Mouse (Mus musculus) MEL (cell line): ENCODE results near the gene Rab14. TPM values are rescaled to one million over a fixed set of nuclear protein-coding genes. Genes with fewer than 3 reads are reported as not detected.

Experiments used
- DNase-seq: peaks from one replicate; pipeline ENCODE4 v3.0.0; 2011; ENCODE audit warnings: low read depth, low spot score
- H3K27ac ChIP-seq: 2 replicates; pipeline ENCODE4 v1.5.1; 2012; ENCODE audit warnings: low read depth, mild to moderate bottlenecking, control low read depth, low read length, moderate library complexity; ENCODE audit not compliant: control insufficient read depth
- H3K27me3 ChIP-seq, 2 experiments: fragments of 150-350 bp in 1 of 2; sonication (generic) in 1 of 2; 2 replicates each; pipeline ENCODE4 v1.6.1; 2012; ENCODE audit warnings: low read length in 2 of 2, mild to moderate bottlenecking in 2 of 2, improper control_type of control experiment in 1 of 2, moderate library complexity in 1 of 2; ENCODE audit not compliant: insufficient read depth in 2 of 2, control insufficient read depth in 1 of 2
- H3K36me3 ChIP-seq, 2 experiments: 2 replicates each; pipeline ENCODE4 v1.6.1; 2012 to 2014; ENCODE audit warnings: low read length in 2 of 2, improper control_type of control experiment in 1 of 2, inconsistent platforms in 1 of 2, mild to moderate bottlenecking in 1 of 2; ENCODE audit not compliant: insufficient read depth in 2 of 2, control insufficient read depth in 1 of 2
- H3K4me1 ChIP-seq, 2 experiments: fragments of 150-350 bp in 1 of 2; sonication (generic) in 1 of 2; 2 replicates each; pipeline ENCODE4 v1.6.1; 2012; ENCODE audit warnings: low read length in 2 of 2, improper control_type of control experiment in 1 of 2, mild to moderate bottlenecking in 1 of 2; ENCODE audit not compliant: insufficient read depth in 2 of 2, control insufficient read depth in 1 of 2
- H3K4me3 ChIP-seq, 2 experiments: fragments of 150-350 bp in 1 of 2; sonication (generic) in 1 of 2; 2 replicates each; pipeline ENCODE4 v1.5.1; 2012; ENCODE audit warnings: low read depth in 2 of 2, low read length in 2 of 2, mild to moderate bottlenecking in 2 of 2, moderate library complexity in 2 of 2, control low read depth in 1 of 2, improper control_type of control experiment in 1 of 2; ENCODE audit not compliant: control insufficient read depth in 1 of 2, insufficient read depth in 1 of 2
- H3K79me2 ChIP-seq: 2 replicates; pipeline ENCODE4 v1.6.1; 2012; ENCODE audit warnings: mild to moderate bottlenecking, low read length, moderate library complexity; ENCODE audit not compliant: control insufficient read depth, poor library complexity, insufficient read depth
- H3K9ac ChIP-seq: 2 replicates; pipeline ENCODE4 v1.6.1; 2012; ENCODE audit warnings: low read depth, mild to moderate bottlenecking, control low read depth, low read length, moderate library complexity; ENCODE audit not compliant: control insufficient read depth, poor library complexity, severe bottlenecking
- H3K9me3 ChIP-seq: fragments of 150-350 bp; sonication (generic); replicated peaks from 2 replicates; pipeline ENCODE4 v1.6.1; 2012; ENCODE audit warnings: mild to moderate bottlenecking, low read length, improper control_type of control experiment, moderate library complexity; ENCODE audit not compliant: insufficient read depth
- BHLHE40 ChIP-seq: IDR thresholded peaks from 2 replicates; pipeline ENCODE4 v1.6.1; 2012; ENCODE audit warnings: low read depth, mild to moderate bottlenecking, inconsistent platforms, low read length, improper control_type of control experiment, borderline replicate concordance
- CTCF ChIP-seq, 3 experiments: IDR thresholded peaks in 2 of 3; conservative IDR thresholded peaks in 1 of 3; 2 replicates each; pipeline ENCODE4 v1.5.1; 2011 to 2012; ENCODE audit warnings: low read length in 3 of 3, low read depth in 2 of 3, mild to moderate bottlenecking in 2 of 3, improper control_type of control experiment in 1 of 3, inconsistent platforms in 1 of 3, mixed read lengths in 1 of 3, moderate library complexity in 1 of 3; ENCODE audit not compliant: control insufficient read depth in 1 of 3, insufficient read depth in 1 of 3, poor library complexity in 1 of 3, severe bottlenecking in 1 of 3
- ELF1 ChIP-seq: IDR thresholded peaks from 2 replicates; pipeline ENCODE4 v1.6.1; 2014; ENCODE audit warnings: low read depth, mild to moderate bottlenecking, inconsistent platforms, low read length, improper control_type of control experiment, moderate library complexity
- ETS1 ChIP-seq: IDR thresholded peaks from 2 replicates; pipeline ENCODE4 v1.6.1; 2012; ENCODE audit warnings: low read depth, mild to moderate bottlenecking, inconsistent platforms, low read length, improper control_type of control experiment, moderate library complexity
- GABPA ChIP-seq: IDR thresholded peaks from 2 replicates; pipeline ENCODE4 v1.6.1; 2012; ENCODE audit warnings: low read depth, mild to moderate bottlenecking, inconsistent platforms, low read length, improper control_type of control experiment, moderate library complexity
- GATA1 ChIP-seq: IDR thresholded peaks from 2 replicates; pipeline ENCODE4 v1.6.1; 2011; ENCODE audit warnings: low read depth, low read length, improper control_type of control experiment
- HCFC1 ChIP-seq: IDR thresholded peaks from 2 replicates; pipeline ENCODE4 v1.6.1; 2012; ENCODE audit warnings: low read depth, mild to moderate bottlenecking, inconsistent platforms, low read length, improper control_type of control experiment, moderate library complexity
- KAT2A ChIP-seq: conservative IDR thresholded peaks from 2 replicates; pipeline ENCODE4 v1.6.1; 2012; ENCODE audit warnings: low read depth, low read length, improper control_type of control experiment, inconsistent platforms
- MAFK ChIP-seq: IDR thresholded peaks from 2 replicates; pipeline ENCODE4 v1.6.1; 2011; ENCODE audit warnings: low read depth, mild to moderate bottlenecking, low read length, improper control_type of control experiment, borderline replicate concordance
- MAX ChIP-seq: IDR thresholded peaks from 2 replicates; pipeline ENCODE4 v1.6.1; 2011; ENCODE audit warnings: low read length, improper control_type of control experiment
- MAZ ChIP-seq: IDR thresholded peaks from 2 replicates; pipeline ENCODE4 v1.6.1; 2012; ENCODE audit warnings: low read depth, mild to moderate bottlenecking, inconsistent platforms, low read length, improper control_type of control experiment
- MXI1 ChIP-seq: IDR thresholded peaks from 2 replicates; pipeline ENCODE4 v1.6.1; 2011; ENCODE audit warnings: mild to moderate bottlenecking, low read depth, low read length, improper control_type of control experiment
- MYC ChIP-seq: IDR thresholded peaks from 2 replicates; pipeline ENCODE4 v1.6.1; 2011; ENCODE audit warnings: low read depth, mild to moderate bottlenecking, low read length, improper control_type of control experiment, moderate library complexity
- NELFE ChIP-seq: IDR thresholded peaks from 2 replicates; pipeline ENCODE4 v1.6.1; 2011; ENCODE audit warnings: low read depth, low read length, improper control_type of control experiment
- POLR2AphosphoS5 ChIP-seq: IDR thresholded peaks from 2 replicates; pipeline ENCODE4 v1.6.1; 2012; ENCODE audit warnings: low read depth, borderline replicate concordance, mild to moderate bottlenecking, inconsistent platforms, low read length, moderate library complexity, mixed read lengths
- RAD21 ChIP-seq: IDR thresholded peaks from 2 replicates; pipeline ENCODE4 v1.6.1; 2011; ENCODE audit warnings: mild to moderate bottlenecking, low read depth, low read length, improper control_type of control experiment
- SMC3 ChIP-seq: IDR thresholded peaks from 2 replicates; pipeline ENCODE4 v1.6.1; 2011; ENCODE audit warnings: low read depth, low read length, improper control_type of control experiment
- TCF12 ChIP-seq: IDR thresholded peaks from 2 replicates; pipeline ENCODE4 v1.6.1; 2014; ENCODE audit warnings: low read depth, mild to moderate bottlenecking, inconsistent platforms, low read length, improper control_type of control experiment, moderate library complexity
- USF1 ChIP-seq: IDR thresholded peaks from 2 replicates; pipeline ENCODE4 v1.6.1; 2014; ENCODE audit warnings: low read depth, mild to moderate bottlenecking, inconsistent platforms, low read length, improper control_type of control experiment, moderate library complexity
- USF2 ChIP-seq, 2 experiments: IDR thresholded peaks; 2 replicates each; pipeline ENCODE4 v1.6.1; 2011 to 2012; ENCODE audit warnings: improper control_type of control experiment in 2 of 2, low read length in 2 of 2, borderline replicate concordance in 1 of 2, inconsistent platforms in 1 of 2, low read depth in 1 of 2, mild to moderate bottlenecking in 1 of 2; ENCODE audit not compliant: insufficient read depth in 1 of 2
- ZC3H11A ChIP-seq: IDR thresholded peaks from 2 replicates; pipeline ENCODE4 v1.6.1; 2012; ENCODE audit warnings: low read depth, mild to moderate bottlenecking, inconsistent platforms, low read length, improper control_type of control experiment
- ZMIZ1 ChIP-seq: IDR thresholded peaks from 2 replicates; pipeline ENCODE4 v1.6.1; 2012; ENCODE audit warnings: low read depth, mild to moderate bottlenecking, inconsistent platforms, low read length, improper control_type of control experiment, moderate library complexity
- ZNF384 ChIP-seq: IDR thresholded peaks from 2 replicates; pipeline ENCODE4 v1.6.1; 2012; ENCODE audit warnings: low read depth, mild to moderate bottlenecking, inconsistent platforms, low read length, improper control_type of control experiment
- polyA plus RNA-seq, 2 experiments: library from polyadenylated mRNA; stranded (reverse) in 1 of 2; unstranded in 1 of 2; fragments of >175 nt in 1 of 2; fragments of >200 nt in 1 of 2; gene quantifications; 2 replicates each; pipeline versions ENCODE4 v1.2.1 to v1.2.4; 2012; ENCODE audit warnings: low replicate concordance in 2 of 2, low read depth in 1 of 2; ENCODE audit not compliant: insufficient read length in 2 of 2, insufficient read depth in 1 of 2, missing spikeins in 1 of 2
- total RNA-seq: library from RNA; depleted of rRNA; stranded (reverse); fragments of 300-350 nt; gene quantifications from 2 replicates; pipeline ENCODE4 v1.2.3, GENCODE M21; 2012

Gene Rab14
- total and polyA plus RNA-seq, 3 experiments: 28.1 to 81.6 (median 78.1) TPM

DNA sequence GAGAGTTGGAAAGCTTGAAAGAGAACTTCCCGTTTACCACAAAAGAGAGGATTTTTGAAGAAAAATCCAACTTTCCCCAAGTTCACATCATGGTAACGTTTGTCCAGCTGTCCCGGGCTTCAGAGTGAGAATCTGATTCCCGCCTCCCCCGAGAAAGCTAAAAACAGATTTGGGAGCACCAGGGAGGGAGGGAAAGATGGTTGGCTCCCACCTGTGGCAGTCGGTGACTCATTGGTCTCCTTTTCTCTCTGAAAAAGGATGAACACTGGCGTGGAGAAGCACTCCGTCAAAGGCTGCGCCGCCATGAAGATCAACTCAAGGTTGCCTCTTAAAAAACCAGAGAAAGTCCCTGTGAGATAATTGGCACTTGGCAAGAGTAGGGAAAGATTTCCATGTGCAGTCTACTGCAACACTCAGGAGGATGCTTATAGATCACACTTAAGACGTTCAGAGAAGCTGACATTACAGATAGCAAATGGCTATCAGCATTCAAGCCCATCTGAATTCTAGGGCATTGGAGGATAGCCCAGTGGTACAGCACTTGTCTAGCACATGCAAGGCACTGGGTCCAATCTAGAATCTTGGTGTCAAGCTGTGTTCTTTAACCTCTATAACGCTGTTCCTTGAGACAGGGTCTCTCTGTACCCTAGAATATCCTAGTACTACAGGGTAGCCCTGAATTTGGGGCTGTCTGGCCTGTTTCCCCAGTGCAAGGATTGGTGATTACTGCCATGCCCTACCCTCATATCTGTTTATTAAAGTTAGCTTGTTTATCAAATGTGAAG is 25.4 kb downstream of the Rab14 start:
- H3K27ac ChIP-seq: no peak overlapping the region
- H3K79me2 ChIP-seq: no peaks in the 10 kb centered on the region
- H3K36me3 ChIP-seq: peaks cover 0 to 9% of the 10 kb centered on the region in 2 experiments; a peak in 2 of 4 replicates
- no peak for TF ChIP-seq GABPA
- no peak for TF ChIP-seq MAZ
- no peak for TF ChIP-seq HCFC1
- TF ChIP-seq ETS1: no peak
- no peak for TF ChIP-seq MYC
- TF ChIP-seq MAX: no peak
- no peak for TF ChIP-seq ZMIZ1
- TF ChIP-seq POLR2AphosphoS5: no peak
- TF ChIP-seq MXI1: no peak
- TF ChIP-seq CTCF (IDR thresholded peaks at IDR 0.05 in 2 of 3, conservative IDR thresholded peaks at IDR 0.05 in 1 of 3; ENCODE audit: control insufficient read depth in 1 of 3, insufficient read depth in 1 of 3, low read depth in 2 of 3, low read length in 3 of 3, poor library complexity in 1 of 3, severe bottlenecking in 1 of 3): no peak
- TF ChIP-seq ZC3H11A: no peak
- no peak for TF ChIP-seq TCF12
- TF ChIP-seq SMC3: no peak
- TF ChIP-seq USF1: no peak
- no peak for TF ChIP-seq ZNF384
- H3K9ac ChIP-seq: no peak overlapping the region
- H3K4me3 ChIP-seq: no peak overlapping the region
- no peaks in the 10 kb centered on the region for H3K27me3 ChIP-seq
- no peak for DNase-seq
- H3K9me3 ChIP-seq: no peaks in the 10 kb centered on the region
- H3K4me1 ChIP-seq: 0 out of 4 replicates have a peak, but pooled peaks cover 0 to 4% of the 10 kb centered on the region in 2 experiments

- no peaks in the 10 kb centered on the region for H3K27me3 ChIP-seq
- no peak overlapping the region for H3K9ac ChIP-seq
- 0 out of 4 replicates have a peak, but pooled peaks cover 0 to 4% of the 10 kb centered on the region in 2 experiments for H3K4me1 ChIP-seq
- TF ChIP-seq RAD21: no peak
- no peak for TF ChIP-seq KAT2A
- no peak for TF ChIP-seq SMC3
- TF ChIP-seq GATA1: no peak
- TF ChIP-seq MAFK: no peak
- TF ChIP-seq TCF12: no peak
- no peak for TF ChIP-seq ELF1
- TF ChIP-seq USF2 (IDR thresholded peaks at IDR 0.05; ENCODE audit: borderline replicate concordance in 1 of 2, insufficient read depth in 1 of 2, low read depth in 1 of 2, low read length in 2 of 2): no peak
- no peak for TF ChIP-seq HCFC1
- no peak for TF ChIP-seq NELFE
- TF ChIP-seq MYC: no peak
- no peak for TF ChIP-seq POLR2AphosphoS5
- no peak for TF ChIP-seq MAX
- TF ChIP-seq BHLHE40: no peak
- TF ChIP-seq, all 39 proteins: peak for 0
- Histone ChIP-seq H3K9me3 (no peaks in the 10 kb centered on the region), H3K27ac (no peak overlapping the region), H3K36me3 (peaks cover 0 to 4% of the 10 kb centered on the region in 2 experiments; a peak in 2 of 4 replicates), H3K4me3 (no peak overlapping the region), H3K79me2 (no peaks in the 10 kb centered on the region)
- DNase-seq: no peak
Measured at GRCm38 (mm10) chr2:35174100-35174499, 26.8 kb downstream of the Rab14 start.
